Mouse (Mus musculus): ENCODE data around the gene Rasl12.

DNA sequence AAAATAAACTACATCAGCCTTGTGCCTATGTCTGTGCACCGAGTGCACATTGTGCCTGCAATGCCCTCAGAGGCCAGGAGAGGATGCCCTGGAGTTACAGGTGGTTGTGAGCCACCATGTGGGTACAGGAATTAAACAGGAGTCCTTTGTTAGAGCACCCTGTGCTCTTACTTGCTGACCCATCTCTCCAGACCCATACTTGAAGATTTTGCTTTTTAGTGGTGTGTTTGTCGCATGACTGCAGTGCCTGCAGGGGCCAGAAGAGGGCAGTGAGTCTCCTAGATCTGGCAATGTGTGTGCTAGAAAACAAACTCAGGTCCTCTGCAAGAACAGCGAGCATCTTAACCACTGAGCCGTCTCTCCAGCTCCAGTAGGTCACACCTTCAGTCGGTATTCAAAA is 35.8 kb downstream of the Rasl12 start:
- TF ChIP-seq CTCF (IDR thresholded peaks at IDR 0.05; ENCODE audit: borderline replicate concordance, control insufficient read depth, extremely low read depth, insufficient read depth, low read length, poor library complexity) (no peak), POLR2A (IDR thresholded peaks at IDR 0.05; ENCODE audit: control insufficient read depth, extremely low read depth, insufficient read depth, low read length, poor library complexity) (no peak)
